Mouse (Mus musculus) layer of hippocampus, postnatal 14 days (tissue): ENCODE measurements at regions not wholly inside any gene's neighbourhood (a gene's known extent, or its start where the extent isn't known, plus 50 kb on each side); places are given as distances from the start of the nearest gene placed in this dataset.
"Not testable (repeated sequence)": the region's sequence is repeated elsewhere in the genome, so short reads cannot be mapped to it uniquely, and the experiment has no call there.

Source experiments
- DNase-seq, 2 experiments: peaks; one replicate each; pipeline ENCODE4 v3.0.0; 2021 to 2022; ENCODE audit warnings: low spot score in 2 of 2, mixed read lengths in 1 of 2

DNA sequence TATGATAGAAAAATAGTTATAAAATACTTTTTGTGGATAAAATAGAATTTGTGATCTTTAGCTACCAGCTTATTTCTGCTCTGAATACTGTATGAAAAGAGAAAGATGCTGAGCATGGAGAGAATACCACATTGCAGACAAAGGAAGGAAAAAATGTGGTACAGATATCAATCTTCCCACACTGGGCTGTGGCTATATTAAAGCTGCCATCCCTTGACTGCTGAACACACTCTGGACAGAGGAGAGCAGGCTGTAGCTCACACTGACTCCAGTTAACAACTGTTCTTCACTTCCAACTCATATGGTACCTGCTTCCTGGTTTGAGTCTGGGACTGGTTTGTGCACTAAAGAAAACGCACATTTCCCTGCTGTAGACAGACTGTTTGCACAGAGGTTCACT is 76.7 kb upstream of the Try4 start:
- DNase-seq, result no peak

DNA sequence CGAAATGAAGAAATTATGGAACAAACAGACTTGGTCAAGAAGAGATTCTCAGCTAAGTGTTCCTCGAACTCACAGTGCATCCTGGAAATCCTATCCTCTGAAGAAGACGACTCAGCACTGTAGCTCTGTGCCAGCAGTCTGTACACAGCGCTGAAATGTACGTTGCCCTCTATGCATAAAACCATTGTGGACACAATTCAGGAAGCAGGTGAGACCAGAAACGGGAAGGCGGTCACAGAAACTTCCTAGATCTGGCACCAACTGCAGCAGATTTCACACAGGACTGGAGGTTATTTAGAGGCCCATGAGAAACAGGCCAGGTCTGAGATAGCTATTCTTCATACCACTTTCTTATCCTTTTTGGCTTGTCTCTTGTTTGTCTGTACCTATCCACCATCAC is 83.7 kb upstream of the Try4 start:
- DNase-seq, result no peak

DNA sequence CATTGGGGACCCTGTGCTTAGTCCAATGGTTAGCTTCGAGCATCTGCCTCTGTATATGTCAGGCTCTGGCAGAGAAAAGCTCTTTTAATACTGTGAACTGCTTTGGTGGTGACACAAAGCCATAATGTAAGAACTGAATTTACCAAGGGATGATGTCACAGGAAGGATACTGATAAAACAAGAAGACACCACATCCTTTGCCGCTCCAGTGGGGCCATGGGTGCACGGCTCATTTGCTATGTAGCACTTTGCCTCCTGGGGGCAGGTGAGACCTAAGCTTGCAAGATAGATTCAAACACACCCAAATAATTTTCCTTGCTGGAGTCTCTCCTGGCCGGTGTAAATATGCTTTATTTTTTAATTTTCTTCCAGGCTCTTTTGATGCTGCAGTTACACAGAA is 86.2 kb upstream of the Try4 start:
- DNase-seq, result no peak

DNA sequence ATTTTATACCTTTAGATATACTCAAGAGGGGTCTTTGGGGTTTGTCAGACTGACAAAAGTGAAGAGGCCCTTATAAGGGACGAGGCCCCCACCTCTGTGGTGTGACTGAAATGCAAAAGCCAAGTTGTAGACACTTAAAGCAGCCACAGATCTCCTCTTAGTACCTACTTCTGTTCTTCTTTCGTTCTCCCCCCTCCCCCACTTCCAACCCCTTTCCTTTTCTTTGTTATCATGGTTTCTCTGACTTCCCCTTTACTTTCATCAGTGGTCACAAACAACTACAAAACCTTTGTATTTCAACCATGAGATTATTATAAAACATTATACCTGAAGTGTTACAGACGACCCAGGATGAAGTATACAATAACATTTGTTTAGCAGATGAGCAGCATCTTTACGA is 96.2 kb upstream of the Try4 start:
- no peak for DNase-seq

DNA sequence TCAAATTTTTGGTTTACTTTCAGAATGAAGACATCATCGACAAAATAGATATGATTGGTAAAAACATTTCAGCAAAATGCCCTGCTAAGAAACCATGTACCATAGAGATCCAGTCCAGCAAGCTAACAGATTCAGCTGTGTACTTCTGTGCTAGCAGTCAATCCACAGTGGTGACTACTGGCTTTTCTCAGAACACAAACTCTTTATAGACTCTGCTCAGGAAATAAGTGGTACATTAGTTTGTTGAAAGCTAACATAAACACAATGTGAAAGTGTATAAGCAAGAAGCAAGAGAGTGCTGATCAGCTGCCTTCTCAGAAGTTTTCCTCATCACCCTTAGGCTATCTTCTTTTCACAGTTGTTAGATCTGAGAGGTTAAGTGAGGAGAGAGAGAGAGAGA is 99.2 kb upstream of the Try4 start:
- no peak for DNase-seq

DNA sequence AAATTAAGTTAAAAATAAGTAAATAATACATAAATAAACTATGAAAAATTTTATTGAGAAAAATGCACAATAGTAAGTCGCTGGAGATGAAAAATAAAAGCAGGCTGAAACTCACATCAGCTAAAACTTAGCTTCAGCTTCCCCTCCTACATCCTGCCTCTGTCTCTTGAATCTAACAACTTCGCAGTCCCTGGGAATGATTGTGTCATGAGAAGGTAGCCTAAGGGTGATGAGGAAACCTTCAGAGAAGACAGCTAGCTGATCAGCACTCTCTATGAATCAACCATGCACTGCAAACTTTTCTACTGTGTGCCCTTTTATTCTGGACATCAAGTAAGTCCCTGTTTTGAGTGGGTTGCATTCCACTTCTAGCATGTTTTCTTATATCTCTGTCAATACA is 99.8 kb upstream of the Try4 start:
- no peak for DNase-seq

DNA sequence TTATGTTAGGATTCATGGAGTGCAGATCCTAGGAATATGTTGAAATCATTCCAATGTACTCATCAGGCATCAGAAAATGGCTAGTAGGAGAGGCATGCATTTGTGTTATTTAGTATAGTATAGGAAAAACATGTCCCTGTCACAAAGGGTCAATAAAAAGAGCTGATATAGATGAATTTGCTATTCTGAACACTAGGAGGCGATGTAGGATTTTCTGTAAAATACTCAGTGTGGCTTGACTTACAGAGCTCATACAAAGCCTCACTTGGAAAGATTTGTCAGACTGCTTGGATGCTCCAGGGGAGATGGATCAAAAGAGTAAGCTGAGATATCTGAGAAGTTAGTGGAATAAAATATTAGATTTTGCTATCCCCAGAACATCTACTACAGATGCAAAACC is 107.6 kb upstream of the Try4 start:
- DNase-seq, result peak in 1 of 2 experiments; percentile 9

DNA sequence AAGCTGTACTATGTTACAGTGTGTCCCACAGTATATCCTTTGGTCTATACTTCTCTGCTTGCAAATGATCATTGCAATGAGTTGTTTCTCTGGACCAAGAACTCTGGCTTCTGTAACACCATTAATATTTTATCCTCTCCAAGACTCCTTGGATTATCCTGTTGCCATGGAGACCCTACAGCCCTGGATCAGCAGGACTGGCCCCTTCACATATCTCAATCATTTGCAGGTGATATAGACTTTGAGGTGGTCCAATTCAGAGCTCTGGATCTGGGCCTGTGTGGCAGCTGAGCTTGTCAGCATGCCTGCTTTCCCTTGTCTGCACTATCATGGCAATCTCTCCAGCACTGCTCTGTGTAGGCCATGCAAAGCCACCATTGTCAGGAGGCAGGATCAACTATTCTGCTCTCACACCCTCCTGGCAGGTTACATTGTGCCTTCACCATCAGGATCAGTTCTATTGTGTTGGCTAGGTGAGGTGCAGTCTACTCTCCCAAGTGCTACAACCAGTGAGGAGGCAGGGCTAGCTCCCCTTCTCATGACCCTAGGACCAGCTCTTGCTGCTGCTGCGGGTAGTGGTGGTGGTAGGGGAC is 110.2 kb upstream of the Try4 start:
- DNase-seq, result no peak

DNA sequence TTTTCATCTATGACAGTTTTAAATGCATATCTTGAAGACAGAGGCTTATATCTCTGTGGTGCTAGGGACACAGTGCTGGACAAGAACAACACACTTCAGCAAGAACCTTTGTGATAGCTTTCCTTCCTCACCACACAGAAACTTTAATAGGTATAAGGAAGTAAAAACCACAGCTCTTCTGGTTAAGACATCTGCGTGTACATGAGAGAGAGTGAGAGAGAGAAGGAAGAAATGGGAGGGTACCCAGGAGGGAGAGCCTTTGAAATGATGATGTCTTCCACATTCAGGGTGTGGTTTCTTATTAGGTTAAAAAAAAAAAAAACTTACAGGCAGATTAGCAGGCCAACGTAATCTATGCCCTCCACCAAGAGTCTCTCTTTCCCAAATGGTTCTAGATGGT is 113.2 kb upstream of the Try4 start:
- DNase-seq, result no peak

DNA sequence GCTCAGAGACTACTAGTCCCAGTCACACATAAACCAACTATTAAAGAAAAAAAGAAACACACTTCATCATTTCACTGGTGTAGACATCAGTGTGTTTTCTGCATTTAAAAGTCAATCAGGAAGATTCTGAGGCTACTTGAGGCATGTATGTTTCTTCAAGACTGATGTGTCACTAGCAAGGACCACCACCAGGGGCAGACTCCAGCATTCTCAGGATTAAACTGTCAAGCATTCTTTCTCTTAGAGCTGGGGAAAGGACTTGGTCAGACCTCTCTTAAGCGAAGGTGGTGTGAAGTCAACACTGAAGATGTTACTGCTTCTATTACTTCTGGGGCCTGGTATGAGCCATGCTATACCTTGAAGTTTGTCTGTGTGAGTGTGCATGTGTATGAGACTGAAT is 114.1 kb upstream of the Try4 start:
- no peak for DNase-seq

DNA sequence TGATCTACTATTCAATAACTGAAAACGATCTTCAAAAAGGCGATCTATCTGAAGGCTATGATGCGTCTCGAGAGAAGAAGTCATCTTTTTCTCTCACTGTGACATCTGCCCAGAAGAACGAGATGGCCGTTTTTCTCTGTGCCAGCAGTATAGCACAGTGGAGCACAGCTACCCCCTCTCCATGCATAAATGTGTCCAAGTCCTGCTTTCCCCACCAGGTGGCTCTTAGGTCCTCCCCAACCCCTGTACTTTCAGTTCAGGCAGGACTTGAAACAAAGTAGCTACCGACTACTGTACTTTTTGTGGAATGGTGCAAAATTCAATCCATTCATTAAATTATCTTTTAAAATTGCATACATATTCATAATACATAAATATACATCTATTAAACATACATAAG is 123.2 kb upstream of the Try4 start:
- no peak for DNase-seq

DNA sequence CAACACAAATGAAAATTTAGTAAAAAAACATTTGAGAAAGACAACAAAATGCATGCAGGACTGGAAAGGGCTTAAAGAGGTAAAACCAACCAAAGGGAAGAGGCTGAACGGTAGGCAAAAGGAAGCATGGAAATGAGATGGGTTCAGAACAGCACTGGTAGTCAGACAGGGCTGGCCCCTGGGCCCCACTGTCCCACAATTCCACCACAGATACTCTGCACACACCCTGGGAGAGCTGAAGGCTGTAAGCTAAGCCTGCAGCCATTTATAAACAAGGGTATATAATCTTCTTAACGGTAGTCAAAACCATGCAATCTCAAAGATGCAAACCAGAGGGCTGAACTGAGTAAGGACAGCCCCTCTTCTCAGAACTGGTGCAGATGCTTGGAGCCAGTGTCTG is 124.0 kb upstream of the Try4 start:
- no peak for DNase-seq

DNA sequence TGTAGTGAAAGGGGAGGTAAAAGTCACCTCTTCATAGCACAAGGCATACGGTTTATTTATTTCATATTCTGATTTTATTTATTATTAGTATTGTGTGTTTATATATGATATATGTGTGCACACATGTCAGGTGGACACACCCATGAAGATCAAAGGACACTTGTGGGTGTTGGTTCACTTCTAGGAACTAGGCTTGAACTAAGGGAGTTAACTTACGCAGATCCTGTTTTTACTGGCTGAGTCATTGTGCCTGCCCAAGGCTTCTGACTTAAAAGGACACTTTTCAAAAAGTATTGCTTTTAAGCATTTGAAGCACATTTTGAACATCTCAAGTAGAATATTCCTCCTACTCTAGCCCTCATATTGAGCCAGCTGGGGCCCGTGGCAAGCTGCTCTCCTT is 124.9 kb upstream of the Try4 start:
- DNase-seq, result no peak

DNA sequence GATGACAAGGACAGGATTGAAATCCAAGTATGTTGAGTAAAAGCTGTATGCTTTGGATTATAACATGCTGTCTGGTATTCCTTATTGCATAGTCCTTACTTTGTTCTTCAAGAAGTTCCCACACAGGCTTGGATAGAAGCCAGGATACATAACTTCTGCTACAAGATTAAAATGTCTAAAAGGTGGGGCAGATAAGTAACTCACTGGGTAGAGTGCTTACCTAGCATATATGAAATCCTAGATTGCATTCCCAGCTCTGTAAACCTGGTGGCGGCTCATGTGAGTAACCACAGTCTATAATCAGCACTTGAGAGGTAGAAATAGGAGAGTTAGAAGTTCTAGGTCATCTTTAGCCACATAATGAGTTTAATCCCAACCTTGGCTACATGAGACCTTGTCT is 126.0 kb upstream of the Try4 start:
- DNase-seq, result no peak

DNA sequence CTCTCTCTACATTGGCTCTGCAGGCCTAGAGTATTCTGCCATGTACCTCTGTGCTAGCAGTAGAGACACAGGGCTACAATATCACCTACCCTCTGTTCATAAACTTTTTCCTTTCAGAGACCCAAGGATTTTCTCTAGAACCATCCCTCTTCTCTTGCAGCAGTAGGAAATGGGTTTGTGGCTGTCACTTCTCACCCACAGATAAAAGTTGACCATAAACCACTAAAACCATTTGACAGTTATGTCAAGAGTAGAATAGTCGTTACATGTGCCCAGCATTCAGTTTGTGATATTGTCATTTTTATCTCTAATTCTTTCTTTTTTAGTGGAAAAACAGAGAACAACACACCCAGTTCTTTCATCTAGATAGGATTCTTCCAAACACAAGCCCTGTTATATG is 128.2 kb upstream of the 2210010C04Rik start:
- no peak for DNase-seq

DNA sequence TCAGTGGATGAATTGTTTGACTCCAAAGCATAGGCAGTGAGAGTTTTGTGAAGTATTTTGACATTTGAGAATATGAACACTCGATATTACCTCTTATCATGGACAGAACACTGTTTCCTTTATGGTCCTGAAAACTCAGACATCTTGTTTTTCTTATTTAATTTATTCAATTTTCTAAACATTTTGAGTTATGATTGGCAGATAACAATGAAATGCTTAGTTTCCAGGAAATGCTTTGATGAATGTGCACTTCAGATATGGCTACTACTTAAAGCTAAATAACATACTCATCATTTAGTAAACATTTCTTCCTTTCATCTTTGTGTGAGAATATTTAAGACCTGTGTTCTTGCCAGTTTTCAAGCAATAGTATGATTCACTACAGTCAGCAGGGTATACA is 126.4 kb upstream of the 2210010C04Rik start:
- DNase-seq, result no peak

DNA sequence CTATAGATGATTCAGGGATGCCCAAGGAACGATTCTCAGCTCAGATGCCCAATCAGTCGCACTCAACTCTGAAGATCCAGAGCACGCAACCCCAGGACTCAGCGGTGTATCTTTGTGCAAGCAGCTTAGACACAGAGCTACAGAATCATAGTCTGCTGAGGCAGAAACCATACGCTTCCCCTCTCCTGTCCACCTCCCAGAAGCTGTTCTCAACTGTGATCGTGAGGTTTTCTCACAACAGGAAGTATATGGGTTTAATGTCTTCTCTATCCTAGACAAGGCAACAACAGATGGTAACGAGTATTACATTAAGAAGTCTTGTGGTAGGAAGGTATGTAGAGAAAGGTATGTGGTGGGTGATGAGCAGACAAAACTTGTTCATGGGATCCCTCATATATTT is 116.8 kb upstream of the 2210010C04Rik start:
- DNase-seq, result no peak

DNA sequence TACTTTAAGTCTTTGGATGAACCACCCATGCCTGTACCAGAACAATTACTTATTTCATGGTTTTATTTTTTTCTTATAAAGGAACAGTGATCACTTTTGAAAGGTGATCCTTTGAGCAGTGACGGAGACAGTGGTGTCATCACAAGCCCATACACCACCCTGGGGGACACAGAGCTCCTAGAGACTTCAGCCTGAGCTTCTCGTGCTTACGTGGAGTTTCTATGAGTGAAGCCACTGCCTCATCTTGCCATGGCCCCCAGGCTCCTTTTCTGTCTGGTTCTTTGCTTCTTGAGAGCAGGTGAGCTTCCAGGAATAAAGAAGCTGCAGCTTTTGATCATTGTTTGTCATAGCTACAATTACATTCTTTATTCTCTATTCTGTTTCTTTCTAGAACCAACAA is 116.2 kb upstream of the 2210010C04Rik start:
- DNase-seq, result no peak

DNA sequence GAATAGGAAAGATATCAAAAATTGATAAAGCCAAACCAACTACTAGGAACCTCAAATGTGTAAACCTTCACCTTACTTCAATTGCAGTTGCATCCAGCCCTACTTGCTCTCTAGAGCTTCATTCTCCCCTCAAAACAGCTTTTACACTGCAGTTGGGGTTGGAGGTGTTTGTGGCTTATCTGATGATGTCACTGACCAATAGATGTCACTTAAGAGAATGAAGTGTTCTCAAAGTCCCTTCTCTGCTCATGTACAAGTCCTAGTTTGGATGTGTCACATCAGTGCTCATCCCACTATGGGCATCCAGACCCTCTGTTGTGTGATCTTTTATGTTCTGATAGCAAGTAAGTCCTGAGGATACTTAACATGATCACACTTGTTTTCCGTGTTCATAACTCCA is 105.6 kb upstream of the 2210010C04Rik start:
- no peak for DNase-seq

DNA sequence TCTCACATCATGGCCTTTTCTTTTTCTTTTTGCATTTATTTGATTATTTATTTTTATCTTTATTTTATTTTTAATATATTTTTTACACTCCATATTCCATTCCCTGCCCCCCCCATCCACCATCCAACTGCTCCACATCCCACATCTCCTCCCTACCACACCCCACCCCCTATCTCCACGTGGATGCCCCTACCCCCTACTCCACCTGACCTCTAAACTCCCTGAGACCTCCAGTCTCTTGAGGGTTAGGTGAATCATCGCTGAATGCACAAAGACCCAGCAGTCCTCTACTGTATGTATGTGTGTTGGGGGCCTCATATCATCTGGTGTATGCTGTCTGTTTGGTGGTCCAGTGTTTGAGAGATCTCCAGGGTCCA is 102.1 kb upstream of the 2210010C04Rik start:
- DNase-seq, result not testable (repeated sequence)

DNA sequence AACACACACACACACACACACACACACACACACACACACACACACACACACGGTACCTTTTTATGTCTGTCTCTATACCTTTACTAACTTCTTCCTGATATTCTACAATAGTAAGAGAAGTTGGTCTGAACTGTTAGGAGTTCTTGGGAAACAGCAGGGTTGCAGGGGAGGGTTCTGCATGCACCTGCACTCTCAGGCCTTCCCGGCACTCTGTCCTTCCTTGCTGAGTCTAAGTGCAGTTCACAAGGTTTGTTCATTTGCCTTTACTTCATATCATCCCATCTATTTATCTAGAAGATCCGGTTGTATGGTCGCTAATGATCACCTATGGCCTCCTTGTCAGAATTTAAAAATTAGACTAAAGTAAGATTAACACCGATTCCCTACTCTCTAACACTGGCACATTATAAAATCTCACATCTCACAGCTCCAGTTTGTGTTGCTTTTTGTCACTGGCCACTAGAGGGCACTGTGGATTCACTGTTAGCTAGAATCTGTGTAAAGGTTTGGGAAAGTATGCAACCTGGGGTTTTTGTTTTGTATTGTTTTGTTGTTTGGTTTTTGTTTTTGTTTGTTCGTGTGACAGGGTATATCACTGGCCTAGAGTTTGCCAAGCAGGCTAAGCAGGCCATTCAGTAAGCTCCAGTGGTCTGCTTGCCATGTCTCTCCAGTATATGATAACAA is 101.5 kb upstream of the 2210010C04Rik start:
- peak; percentile 37 to 65 for DNase-seq

DNA sequence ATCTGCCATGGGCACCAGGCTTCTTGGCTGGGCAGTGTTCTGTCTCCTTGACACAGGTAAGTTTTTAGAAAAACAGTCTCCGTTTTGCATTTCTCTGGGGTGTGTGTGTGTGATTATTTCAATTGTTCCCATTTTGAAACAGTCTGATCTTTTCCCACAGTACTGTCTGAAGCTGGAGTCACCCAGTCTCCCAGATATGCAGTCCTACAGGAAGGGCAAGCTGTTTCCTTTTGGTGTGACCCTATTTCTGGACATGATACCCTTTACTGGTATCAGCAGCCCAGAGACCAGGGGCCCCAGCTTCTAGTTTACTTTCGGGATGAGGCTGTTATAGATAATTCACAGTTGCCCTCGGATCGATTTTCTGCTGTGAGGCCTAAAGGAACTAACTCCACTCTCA is 99.9 kb upstream of the 2210010C04Rik start:
- no peak for DNase-seq

DNA sequence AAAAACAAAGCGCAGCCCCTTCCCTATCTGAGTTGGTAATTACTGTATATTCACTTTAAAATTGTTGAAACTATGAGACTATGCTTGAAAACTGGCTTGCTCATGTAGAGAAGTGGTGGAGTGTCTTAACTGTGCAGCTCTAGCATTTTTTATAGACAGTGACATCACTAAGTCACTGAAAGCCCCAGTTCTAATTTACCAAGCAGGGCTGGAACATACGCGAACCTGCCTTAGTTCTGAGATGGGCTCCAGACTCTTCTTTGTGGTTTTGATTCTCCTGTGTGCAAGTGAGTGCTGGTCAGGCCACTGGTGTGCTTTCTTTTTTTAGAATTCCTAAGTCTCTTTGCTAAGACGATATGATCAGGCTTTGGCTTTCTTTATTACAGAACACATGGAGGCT is 94.6 kb upstream of the 2210010C04Rik start:
- no peak for DNase-seq

DNA sequence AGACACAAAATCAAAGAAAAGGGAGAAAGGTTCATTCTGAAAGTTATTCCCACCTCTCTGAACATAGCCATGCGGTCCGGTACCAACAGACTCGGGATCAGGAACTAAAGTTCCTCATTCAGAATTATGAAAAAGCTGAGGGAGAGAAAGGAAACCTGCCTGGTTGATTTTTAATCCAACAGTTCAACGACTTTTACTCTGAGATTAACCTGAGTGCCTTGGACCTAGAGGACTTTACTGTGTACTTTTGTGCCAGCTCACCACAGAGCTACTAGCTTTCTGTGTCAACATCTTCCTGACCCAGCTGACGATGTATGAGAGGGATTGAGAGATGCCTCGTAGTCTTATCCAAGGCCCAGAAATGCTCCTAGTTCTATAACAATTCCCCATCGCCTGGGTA is 92.5 kb upstream of the 2210010C04Rik start:
- DNase-seq, result no peak
